Mouse (Mus musculus) intestine, postnatal 0 days (tissue): Measurements from ENCODE around the gene Itgb4. TPM values are rescaled to one million over a fixed set of nuclear protein-coding genes. Genes with fewer than 3 reads are reported as not detected.
"Not testable (repeated sequence)": the region's sequence is repeated elsewhere in the genome, so short reads cannot be mapped to it uniquely, and the experiment has no call there.

Experiments
- ATAC-seq: fragments of 200-750 bp; cut with Nextera tagmentation; 2 replicates; pipeline ENCODE4 v1.8.0; 2017; ENCODE audit warnings: mild to moderate bottlenecking, moderate TSS enrichment, moderate library complexity
- H3K27ac ChIP-seq: fragments of 300-500 bp; sonication (generic); 2 replicates; pipeline ENCODE4 v1.5.1; 2014; ENCODE audit warnings: mild to moderate bottlenecking, low read depth, low read length, moderate library complexity
- H3K27me3 ChIP-seq: fragments of 300-500 bp; sonication (generic); replicated peaks from 2 replicates; pipeline ENCODE4 v1.6.1; 2014; ENCODE audit warnings: low read length, mixed read lengths; ENCODE audit not compliant: control insufficient read depth, insufficient read depth
- H3K36me3 ChIP-seq: fragments of 300-500 bp; sonication (generic); 2 replicates; pipeline ENCODE4 v1.6.1; 2014; ENCODE audit warnings: mild to moderate bottlenecking, moderate library complexity; ENCODE audit not compliant: control insufficient read depth, insufficient read depth
- H3K4me1 ChIP-seq: fragments of 300-500 bp; sonication (generic); replicated peaks from 2 replicates; pipeline ENCODE4 v1.6.1; 2014; ENCODE audit warnings: antibody characterized with exemption, low read length, mixed read lengths; ENCODE audit not compliant: control insufficient read depth, insufficient read depth
- H3K4me2 ChIP-seq: fragments of 300-500 bp; sonication (generic); replicated peaks from 2 replicates; pipeline ENCODE4 v1.6.1; 2014; ENCODE audit warnings: low read depth, mild to moderate bottlenecking, moderate library complexity
- H3K4me3 ChIP-seq: fragments of 300-500 bp; sonication (generic); 2 replicates; pipeline ENCODE4 v1.5.1; 2014; ENCODE audit warnings: low read depth, low read length
- H3K9ac ChIP-seq: fragments of 300-500 bp; sonication (generic); 2 replicates; pipeline ENCODE4 v1.6.1; 2014; ENCODE audit warnings: mild to moderate bottlenecking, low read depth, low read length
- H3K9me3 ChIP-seq: fragments of 300-500 bp; sonication (generic); 2 replicates; pipeline ENCODE4 v1.6.1; 2016; ENCODE audit warnings: mixed run types; ENCODE audit not compliant: control insufficient read depth
- CTCF ChIP-seq: sonication (generic); IDR thresholded peaks from 2 replicates; pipeline ENCODE4 v1.5.1; 2016; ENCODE audit warnings: low read depth, mild to moderate bottlenecking, control low read depth, antibody characterized with exemption, moderate library complexity
- WGBS: fragments of 180-500 bp; shearing (Covaris S2); extraction: QIAGEN DNeasy Blood & Tissue Kit; methylation state at CpG from one replicate; pipeline ENCODE4 v1.1.7; 2014; 5-methylcytosine and 5-hydroxymethylcytosine counted together
- polyA plus RNA-seq: library from polyadenylated mRNA; unstranded; fragments of >200 nt; fragmentation: Nextera tagmentation; extraction: Ambion mirVana; gene quantifications from 2 replicates; pipeline ENCODE4 v1.2.1, GENCODE M21; 2015

Itgb4 gene
- polyA plus RNA-seq, 1 experiment from 2014 or later, result 16.6 TPM

DNA sequence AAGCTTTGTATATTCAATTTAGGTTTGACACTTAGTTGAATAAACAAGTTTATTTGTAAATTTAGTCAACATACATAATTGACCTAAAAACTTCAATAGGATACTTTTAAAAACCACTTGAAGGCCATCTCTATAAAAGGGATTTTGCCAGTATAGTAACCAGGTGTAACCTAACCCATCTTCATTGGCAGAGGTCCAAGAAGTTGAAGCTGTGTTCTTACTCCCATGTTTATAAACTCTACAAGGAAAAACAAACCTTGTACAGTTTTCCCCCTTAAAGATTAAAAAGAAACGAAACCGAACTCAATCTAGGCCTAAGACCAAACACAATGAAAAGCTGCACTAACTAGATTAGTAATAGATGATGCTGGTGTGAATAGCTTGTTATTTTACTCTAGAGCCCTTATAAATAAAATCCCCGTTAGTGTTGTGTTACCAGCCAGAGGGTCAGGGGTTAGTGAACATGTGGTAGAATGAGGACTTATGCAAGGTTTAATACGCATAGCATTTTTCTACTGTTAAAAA, 47.8 kb downstream of the Itgb4 start:
- Histone ChIP-seq H3K27me3 (no peaks in the 10 kb centered on the region), H3K4me3 (peak overlapping the region; percentile 99), H3K9me3 (no peaks in the 10 kb centered on the region), H3K9ac (peak overlapping the region; percentile 48; the same call in 1 of the 2 replicates), H3K4me2 (peak overlapping the region; percentile 64), H3K4me1 (no peaks in the 10 kb centered on the region), H3K27ac (no peak overlapping the region), H3K36me3 (peaks cover 14% of the 10 kb centered on the region)
- TF ChIP-seq CTCF, result no peak
- 34% methylated on average over 4 of the region's 4 CpGs for WGBS
- ATAC-seq, result no peak

DNA sequence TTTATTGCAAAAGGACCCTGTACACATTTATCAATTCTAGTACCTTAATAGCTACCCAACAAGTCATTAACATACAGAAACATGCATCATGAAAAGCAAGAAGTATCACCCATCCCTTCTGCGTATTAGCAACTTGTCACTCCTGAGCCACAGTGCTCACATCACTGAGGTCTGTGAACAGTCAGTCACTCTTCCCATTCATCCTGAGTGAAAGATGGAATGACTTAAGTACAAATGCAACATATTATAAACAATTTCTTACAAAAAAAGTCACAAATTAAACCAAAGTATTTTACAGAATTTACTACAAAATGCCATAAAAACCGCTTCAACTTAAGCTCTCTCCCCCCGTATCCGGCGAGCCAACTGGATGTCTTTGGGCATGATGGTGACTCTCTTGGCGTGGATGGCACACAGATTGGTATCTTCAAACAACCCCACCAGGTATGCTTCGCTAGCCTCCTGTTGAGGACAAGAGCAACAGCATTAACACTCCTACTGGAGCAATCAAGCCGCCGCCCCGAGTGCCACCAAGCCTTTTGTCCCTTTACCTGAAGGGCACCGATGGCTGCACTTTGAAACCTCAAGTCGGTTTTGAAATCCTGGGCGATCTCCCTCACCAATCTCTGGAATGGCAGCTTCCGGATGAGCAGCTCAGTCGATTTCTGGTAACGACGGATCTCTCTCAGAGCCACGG, 48.7 kb downstream of the Itgb4 start:
- Histone ChIP-seq H3K36me3 (peaks cover 14% of the 10 kb centered on the region), H3K4me3 (peak overlapping the region; percentile 99), H3K27ac (peak overlapping the region; percentile 99), H3K9ac (peak overlapping the region; percentile 99), H3K4me2 (peak overlapping the region; percentile 64)
- H3K4me1 ChIP-seq, H3K9me3 ChIP-seq, ATAC-seq, H3K27me3 ChIP-seq: not testable (repeated sequence)
- WGBS, result under 1% methylated on average over 18 of the region's 18 CpGs

DNA sequence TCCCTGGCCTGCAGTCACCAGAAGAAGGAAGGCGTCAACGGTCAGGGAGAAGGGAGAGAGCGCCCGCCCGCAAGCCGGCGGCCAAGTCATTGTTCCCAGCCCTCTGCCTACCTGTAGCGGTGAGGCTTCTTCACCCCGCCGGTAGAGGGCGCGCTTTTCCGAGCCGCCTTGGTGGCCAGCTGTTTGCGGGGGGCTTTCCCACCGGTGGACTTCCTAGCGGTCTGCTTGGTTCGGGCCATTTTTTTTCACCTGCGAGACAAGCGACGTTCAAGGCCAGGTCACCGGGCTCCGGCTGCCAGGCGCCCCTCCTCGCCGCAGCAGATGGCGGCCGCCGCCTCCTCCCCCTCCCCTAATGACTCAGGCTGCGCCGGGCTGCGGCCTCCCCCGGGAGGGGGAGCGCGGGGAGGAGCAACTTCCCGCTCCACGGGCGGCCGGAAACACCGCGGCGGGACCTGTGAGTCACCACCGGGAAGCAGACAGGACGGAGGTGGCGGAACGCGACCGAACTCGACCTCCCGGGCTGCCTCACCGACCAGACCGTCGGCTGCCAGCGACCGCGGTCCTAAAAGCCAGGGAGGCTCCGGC, 49.4 kb downstream of the Itgb4 start:
- no peaks in the 10 kb centered on the region for H3K9me3 ChIP-seq
- H3K4me3 ChIP-seq, result peak overlapping the region; percentile 99
- no peaks in the 10 kb centered on the region for H3K4me1 ChIP-seq
- no peaks in the 10 kb centered on the region for H3K27me3 ChIP-seq
- under 1% methylated on average over 56 of the region's 57 CpGs for WGBS
- peaks cover 14% of the 10 kb centered on the region for H3K36me3 ChIP-seq
- peak; percentile 87 for TF ChIP-seq CTCF
- peak overlapping the region; percentile 99 for H3K27ac ChIP-seq
- peak; percentile 56 for ATAC-seq
- peak overlapping the region; percentile 99 for H3K9ac ChIP-seq
- peak overlapping the region; percentile 64 for H3K4me2 ChIP-seq

DNA sequence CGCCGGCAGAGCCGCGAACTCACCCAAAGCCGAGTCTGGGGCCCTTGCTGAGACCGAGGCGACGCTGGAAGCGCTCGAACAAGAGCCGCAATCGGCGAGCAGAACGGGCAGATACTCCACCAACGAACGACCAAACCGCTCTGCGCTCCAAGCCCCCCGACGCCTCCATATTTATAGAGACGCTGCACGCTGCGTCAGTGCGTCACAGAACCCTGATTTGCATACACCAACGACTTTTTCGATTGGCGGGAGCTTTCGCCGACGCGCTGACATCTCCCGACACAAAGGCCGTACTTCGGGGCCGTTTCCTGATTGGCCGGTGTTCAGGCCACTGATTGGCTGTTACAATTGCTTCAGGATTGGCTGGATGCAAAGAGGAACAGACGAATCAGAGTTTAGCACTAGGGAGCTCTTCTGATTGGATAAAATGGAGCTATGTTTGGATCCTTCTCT, 49.9 kb downstream of the Itgb4 start:
- ATAC-seq, result peak; percentile 90
- Histone ChIP-seq H3K4me2 (peak overlapping the region; percentile 64), H3K9me3 (no peaks in the 10 kb centered on the region), H3K36me3 (peaks cover 14% of the 10 kb centered on the region), H3K4me1 (no peaks in the 10 kb centered on the region), H3K4me3 (peak overlapping the region; percentile 99), H3K9ac (peak overlapping the region; percentile 99), H3K27ac (peak overlapping the region; percentile 99), H3K27me3 (no peaks in the 10 kb centered on the region)
- TF ChIP-seq CTCF, result no peak
- WGBS, result under 1% methylated on average over 37 of the region's 37 CpGs

DNA sequence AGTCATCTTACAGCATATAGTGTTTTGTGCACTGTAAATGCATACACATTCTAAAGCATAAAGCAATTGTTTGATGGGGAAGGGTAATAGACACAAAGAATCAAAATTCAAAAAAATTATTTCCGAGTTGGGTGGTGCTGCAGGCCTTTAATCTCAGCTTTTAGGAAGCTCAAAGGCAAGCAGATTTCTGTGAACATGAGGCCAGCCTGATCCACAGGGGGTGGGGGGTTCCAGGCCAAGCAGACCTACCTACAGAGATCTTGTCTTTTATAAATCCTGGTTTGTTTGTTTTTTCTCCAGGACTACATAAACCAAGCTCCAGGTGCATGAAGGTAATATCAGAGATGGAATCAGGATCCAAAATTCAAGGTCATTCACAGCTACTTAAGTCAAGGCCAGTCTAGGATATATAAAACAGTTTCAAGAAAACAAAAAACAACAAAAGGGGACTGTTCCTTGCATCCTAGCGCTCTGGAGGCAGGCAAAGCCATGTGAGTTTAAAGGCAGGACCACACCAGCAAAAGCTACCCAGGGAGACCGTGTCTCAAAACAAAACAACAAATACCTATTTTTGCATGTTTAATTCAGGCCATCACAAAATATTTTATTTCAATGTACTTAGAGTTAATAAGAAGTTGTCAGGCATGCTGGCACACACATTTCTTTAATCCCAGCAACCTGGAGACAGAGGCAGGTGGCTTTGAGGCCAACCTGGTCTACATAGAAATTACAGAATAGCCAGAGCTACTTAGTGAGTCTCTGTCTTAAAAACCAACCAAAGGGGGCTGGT, 50.7 kb downstream of the Itgb4 start:
- ATAC-seq, result no peak
- Histone ChIP-seq H3K27ac (no peak overlapping the region), H3K36me3 (peaks cover 14% of the 10 kb centered on the region), H3K4me2 (no peak overlapping the region), H3K9ac (no peak overlapping the region), H3K4me1 (no peaks in the 10 kb centered on the region; the same call in 1 of the 2 replicates), H3K4me3 (no peak overlapping the region), H3K9me3 (no peaks in the 10 kb centered on the region), H3K27me3 (no peaks in the 10 kb centered on the region)
- WGBS, result 91% methylated on average over 3 of the region's 3 CpGs
- no peak for TF ChIP-seq CTCF

DNA sequence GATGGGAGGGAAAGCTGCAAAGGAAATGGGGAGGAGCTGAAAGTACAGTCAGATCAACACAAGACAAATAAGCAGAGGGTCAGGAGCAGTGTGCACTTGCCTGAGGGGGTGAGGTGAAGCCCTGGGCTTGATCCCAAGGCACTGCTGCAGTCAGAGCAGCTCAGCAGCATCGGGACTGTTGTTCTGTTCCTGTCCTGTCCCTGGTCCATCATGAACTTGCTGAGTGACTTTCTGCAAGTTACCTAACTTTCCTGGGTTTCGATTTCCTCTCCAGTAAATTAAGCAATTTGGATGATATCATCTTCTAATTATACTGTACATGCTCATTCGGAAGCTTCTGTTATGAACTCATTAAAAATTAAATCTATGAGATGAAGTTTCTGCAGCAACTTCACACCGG, 53.2 kb downstream of the Itgb4 start, which contains the start of gene H3f3b:
H3f3b (minus strand) TSS at position 207 of the 400 bp plus-strand sequence.
- H3K27ac ChIP-seq, result no peak within 1 kb of the TSS
- H3K9me3 ChIP-seq, result no peaks in the 10 kb centered on the region
- WGBS, result 78% methylated on average over 4 of the region's 4 CpGs
- H3K9ac ChIP-seq, result no peak within 1 kb of the TSS
- H3K4me3 ChIP-seq, result no peak within 1 kb of the TSS
- no peak for TF ChIP-seq CTCF
- H3K4me1 ChIP-seq, result no peaks in the 10 kb centered on the region; the same call in 1 of the 2 replicates
- H3K27me3 ChIP-seq, result no peaks in the 10 kb centered on the region
- no peak for ATAC-seq
- H3K36me3 ChIP-seq, result no peaks in the 10 kb centered on the region; the same call in 1 of the 2 replicates
- no peak within 1 kb of the TSS for H3K4me2 ChIP-seq
